Mouse (Mus musculus): ENCODE results near the gene Eml3. TPM values are rescaled to one million over a fixed set of nuclear protein-coding genes. Genes with fewer than 3 reads are reported as not detected.
A peak's percentile ranks its signal among the peaks of the same experiment; 100 is the strongest.

Gene Eml3
- polyA plus RNA-seq, 1 experiment from 2014 or later: 9.1 TPM

- peak overlapping the region; percentile 57 for H3K4me2 ChIP-seq (ENCODE audit: low read length)
- no peaks in the 10 kb centered on the region for H3K27me3 ChIP-seq (ENCODE audit: control insufficient read depth, insufficient read depth, low read depth, low read length)
- peaks cover 19% of the 10 kb centered on the region for H3K36me3 ChIP-seq (ENCODE audit: control insufficient read depth, insufficient read depth, low read length)
- peak overlapping the region; percentile 98 for H3K9ac ChIP-seq (ENCODE audit: low read depth, low read length)
- WGBS: under 1% methylated on average over 46 of the region's 46 CpGs
- no peaks in the 10 kb centered on the region for H3K9me3 ChIP-seq (replicated peaks; ENCODE audit: control insufficient read depth, low read length, poor library complexity, severe bottlenecking)
- peak overlapping the region; percentile 96 for H3K27ac ChIP-seq (ENCODE audit: low read length)
- ATAC-seq: peak; percentile 80
- peak overlapping the region; percentile 92 for H3K4me3 ChIP-seq (ENCODE audit: low read depth, low read length)
- peaks cover 28% of the 10 kb centered on the region for H3K4me1 ChIP-seq (ENCODE audit: control insufficient read depth, insufficient read depth, low read length)
These were observed 13.1 kb downstream of the Eml3 start for GRCm38 (mm10) chr19:8942276-8942964.

GRCm38 (mm10) chr19:8943047-8943446 lies 13.7 kb downstream of the Eml3 start:
- peak overlapping the region; percentile 57 for H3K4me2 ChIP-seq (ENCODE audit: low read length)
- peaks cover 25% of the 10 kb centered on the region for H3K36me3 ChIP-seq (ENCODE audit: control insufficient read depth, insufficient read depth, low read length)
- H3K9me3 ChIP-seq (replicated peaks; ENCODE audit: control insufficient read depth, low read length, poor library complexity, severe bottlenecking): no peaks in the 10 kb centered on the region
- H3K27me3 ChIP-seq (ENCODE audit: control insufficient read depth, insufficient read depth, low read depth, low read length): no peaks in the 10 kb centered on the region
- H3K9ac ChIP-seq (ENCODE audit: low read depth, low read length): peak overlapping the region; percentile 98
- WGBS: 74% methylated on average over 2 of the region's 2 CpGs
- ATAC-seq: no peak
- H3K27ac ChIP-seq (ENCODE audit: low read length): no peak overlapping the region
- peaks cover 28% of the 10 kb centered on the region for H3K4me1 ChIP-seq (ENCODE audit: control insufficient read depth, insufficient read depth, low read length)
- H3K4me3 ChIP-seq (ENCODE audit: low read depth, low read length): peak overlapping the region; percentile 92

GRCm38 (mm10) chr19:8944062-8944461 lies 14.7 kb downstream of the Eml3 start:
- H3K27ac ChIP-seq (ENCODE audit: low read length): no peak overlapping the region
- H3K9ac ChIP-seq (ENCODE audit: low read depth, low read length): peak overlapping the region; percentile 40; the same call in 1 of the 2 replicates
- ATAC-seq: no peak
- H3K4me2 ChIP-seq (ENCODE audit: low read length): peak overlapping the region; percentile 27; the same call in 1 of the 2 replicates
- H3K36me3 ChIP-seq (ENCODE audit: control insufficient read depth, insufficient read depth, low read length): peaks cover 34% of the 10 kb centered on the region
- peaks cover 28% of the 10 kb centered on the region for H3K4me1 ChIP-seq (ENCODE audit: control insufficient read depth, insufficient read depth, low read length)
- no peaks in the 10 kb centered on the region for H3K27me3 ChIP-seq (ENCODE audit: control insufficient read depth, insufficient read depth, low read depth, low read length)
- H3K9me3 ChIP-seq (replicated peaks; ENCODE audit: control insufficient read depth, low read length, poor library complexity, severe bottlenecking): no peaks in the 10 kb centered on the region
- no peak overlapping the region for H3K4me3 ChIP-seq (ENCODE audit: low read depth, low read length)
- 74% methylated on average over 5 of the region's 5 CpGs for WGBS

GRCm38 (mm10) chr19:8944750-8945149 lies 15.4 kb downstream of the Eml3 start:
- Histone ChIP-seq H3K4me1 (ENCODE audit: control insufficient read depth, insufficient read depth, low read length) (peaks cover 28% of the 10 kb centered on the region), H3K9me3 (replicated peaks; ENCODE audit: control insufficient read depth, low read length, poor library complexity, severe bottlenecking) (no peaks in the 10 kb centered on the region), H3K9ac (ENCODE audit: low read depth, low read length) (no peak overlapping the region), H3K4me2 (ENCODE audit: low read length) (peak overlapping the region; percentile 27; the same call in 1 of the 2 replicates), H3K4me3 (ENCODE audit: low read depth, low read length) (no peak overlapping the region), H3K27ac (ENCODE audit: low read length) (no peak overlapping the region), H3K27me3 (ENCODE audit: control insufficient read depth, insufficient read depth, low read depth, low read length) (no peaks in the 10 kb centered on the region), H3K36me3 (ENCODE audit: control insufficient read depth, insufficient read depth, low read length) (peaks cover 38% of the 10 kb centered on the region)
- no peak for ATAC-seq
- 33% methylated on average over 5 of the region's 5 CpGs for WGBS

- ATAC-seq: no peak
- Histone ChIP-seq H3K4me3 (ENCODE audit: low read depth, low read length) (no peak overlapping the region), H3K4me2 (ENCODE audit: low read length) (peak overlapping the region; percentile 27; the same call in 1 of the 2 replicates), H3K36me3 (ENCODE audit: control insufficient read depth, insufficient read depth, low read length) (peaks cover 38% of the 10 kb centered on the region), H3K4me1 (ENCODE audit: control insufficient read depth, insufficient read depth, low read length) (peaks cover 28% of the 10 kb centered on the region), H3K27me3 (ENCODE audit: control insufficient read depth, insufficient read depth, low read depth, low read length) (no peaks in the 10 kb centered on the region), H3K27ac (ENCODE audit: low read length) (no peak overlapping the region), H3K9ac (ENCODE audit: low read depth, low read length) (no peak overlapping the region), H3K9me3 (replicated peaks; ENCODE audit: control insufficient read depth, low read length, poor library complexity, severe bottlenecking) (no peaks in the 10 kb centered on the region)
- WGBS: 92% methylated on average over 6 of the region's 6 CpGs
These were observed 15.9 kb downstream of the Eml3 start for GRCm38 (mm10) chr19:8945251-8945650.

- H3K4me1 ChIP-seq (ENCODE audit: control insufficient read depth, insufficient read depth, low read length): peaks cover 24% of the 10 kb centered on the region
- H3K4me3 ChIP-seq (ENCODE audit: low read depth, low read length): no peak overlapping the region
- WGBS: 95% methylated on average over 7 of the region's 7 CpGs
- no peaks in the 10 kb centered on the region for H3K9me3 ChIP-seq (replicated peaks; ENCODE audit: control insufficient read depth, low read length, poor library complexity, severe bottlenecking)
- no peak overlapping the region for H3K9ac ChIP-seq (ENCODE audit: low read depth, low read length)
- H3K27me3 ChIP-seq (ENCODE audit: control insufficient read depth, insufficient read depth, low read depth, low read length): no peaks in the 10 kb centered on the region
- peaks cover 50% of the 10 kb centered on the region for H3K36me3 ChIP-seq (ENCODE audit: control insufficient read depth, insufficient read depth, low read length)
- H3K4me2 ChIP-seq (ENCODE audit: low read length): no peak overlapping the region
- ATAC-seq: no peak
- H3K27ac ChIP-seq (ENCODE audit: low read length): no peak overlapping the region
These were observed 17.6 kb downstream of the Eml3 start for GRCm38 (mm10) chr19:8946929-8947328.

GRCm38 (mm10) chr19:8950190-8950589 lies 20.8 kb downstream of the Eml3 start:
- H3K9me3 ChIP-seq (replicated peaks; ENCODE audit: control insufficient read depth, low read length, poor library complexity, severe bottlenecking): no peaks in the 10 kb centered on the region
- no peaks in the 10 kb centered on the region for H3K27me3 ChIP-seq (ENCODE audit: control insufficient read depth, insufficient read depth, low read depth, low read length)
- no peak overlapping the region for H3K4me2 ChIP-seq (ENCODE audit: low read length)
- H3K4me3 ChIP-seq (ENCODE audit: low read depth, low read length): no peak overlapping the region
- WGBS: 94% methylated on average over 5 of the region's 5 CpGs
- ATAC-seq: no peak
- no peak overlapping the region for H3K9ac ChIP-seq (ENCODE audit: low read depth, low read length)
- peaks cover 22% of the 10 kb centered on the region for H3K4me1 ChIP-seq (ENCODE audit: control insufficient read depth, insufficient read depth, low read length)
- peaks cover 50% of the 10 kb centered on the region for H3K36me3 ChIP-seq (ENCODE audit: control insufficient read depth, insufficient read depth, low read length)
- no peak overlapping the region for H3K27ac ChIP-seq (ENCODE audit: low read length)

GRCm38 (mm10) chr19:8952241-8952640 lies 22.9 kb downstream of the Eml3 start:
- 78% methylated on average over 9 of the region's 9 CpGs for WGBS
- Histone ChIP-seq H3K9me3 (replicated peaks; ENCODE audit: control insufficient read depth, low read length, poor library complexity, severe bottlenecking) (no peaks in the 10 kb centered on the region), H3K36me3 (ENCODE audit: control insufficient read depth, insufficient read depth, low read length) (peaks cover 41% of the 10 kb centered on the region), H3K4me1 (ENCODE audit: control insufficient read depth, insufficient read depth, low read length) (peaks cover 19% of the 10 kb centered on the region), H3K4me2 (ENCODE audit: low read length) (no peak overlapping the region), H3K27ac (ENCODE audit: low read length) (peak overlapping the region; percentile 3; the same call in 1 of the 2 replicates), H3K9ac (ENCODE audit: low read depth, low read length) (no peak overlapping the region), H3K4me3 (ENCODE audit: low read depth, low read length) (no peak overlapping the region), H3K27me3 (ENCODE audit: control insufficient read depth, insufficient read depth, low read depth, low read length) (no peaks in the 10 kb centered on the region)
- no peak for ATAC-seq

GRCm38 (mm10) chr19:8953135-8954039 lies 24.0 kb downstream of the Eml3 start, which contains the start of gene Tut1:
Tut1 (plus strand) TSS chr19:8953847.
- peak; percentile 95 for ATAC-seq
- no peaks in the 10 kb centered on the region for H3K27me3 ChIP-seq (ENCODE audit: control insufficient read depth, insufficient read depth, low read depth, low read length)
- H3K4me1 ChIP-seq (ENCODE audit: control insufficient read depth, insufficient read depth, low read length): peaks cover 19% of the 10 kb centered on the region
- peak within 1 kb of the TSS; percentile 72 for H3K4me3 ChIP-seq (ENCODE audit: low read depth, low read length)
- H3K4me2 ChIP-seq (ENCODE audit: low read length): peak within 1 kb of the TSS; percentile 83
- peak within 1 kb of the TSS; percentile 79 for H3K27ac ChIP-seq (ENCODE audit: low read length)
- no peaks in the 10 kb centered on the region for H3K9me3 ChIP-seq (replicated peaks; ENCODE audit: control insufficient read depth, low read length, poor library complexity, severe bottlenecking)
- H3K9ac ChIP-seq (ENCODE audit: low read depth, low read length): peak within 1 kb of the TSS; percentile 75
- peaks cover 29% of the 10 kb centered on the region for H3K36me3 ChIP-seq (ENCODE audit: control insufficient read depth, insufficient read depth, low read length)
- 1% methylated on average over 46 of the region's 46 CpGs for WGBS
